Mouse (Mus musculus): ENCODE results near the gene Mrpl51. TPM values are rescaled to one million over a fixed set of nuclear protein-coding genes. Genes with fewer than 3 reads are reported as not detected.

The Mrpl51 gene
- polyA plus RNA-seq, 2 experiments from 2014 or later = 85.7 to 89.0 TPM

GRCm38 (mm10) chr6:125236341-125236740 lies 44.7 kb downstream of the Mrpl51 start:
- ATAC-seq = no peak

- peak; percentile 44 for ATAC-seq
These were observed 45.2 kb downstream of the Mrpl51 start, which contains the start of gene Cd27 for GRCm38 (mm10) chr6:125236782-125237181. TSS of gene Cd27 (minus strand) at chr6:125237010.

- ATAC-seq = peak; percentile 15
These were observed 45.8 kb downstream of the Mrpl51 start for GRCm38 (mm10) chr6:125237421-125237820.

- peak; percentile 22 for ATAC-seq
These were observed 46.8 kb downstream of the Mrpl51 start for GRCm38 (mm10) chr6:125238396-125238795.

GRCm38 (mm10) chr6:125239547-125239946 lies 47.9 kb downstream of the Mrpl51 start:
- ATAC-seq = no peak

GRCm38 (mm10) chr6:125240617-125241016 lies 49.0 kb downstream of the Mrpl51 start:
- ATAC-seq = no peak

- peak; percentile 79 for ATAC-seq
These were observed 50.0 kb downstream of the Mrpl51 start for GRCm38 (mm10) chr6:125241566-125241965.

GRCm38 (mm10) chr6:125244551-125244950 lies 53.0 kb downstream of the Mrpl51 start:
- ATAC-seq = no peak

Other genes starting within 250 kb of the Mrpl51 start
- gene Cops7a, start 226.3 kb upstream of the Mrpl51 start, polyA plus RNA-seq (2017; shearing (Covaris generic)) = 10 to 100 TPM; 45.9 to 51.2 TPM
- not detected for gene Pianp, start 195.1 kb upstream of the Mrpl51 start, polyA plus RNA-seq (2017; shearing (Covaris generic))
- 1 to 10 TPM; 4.3 to 5.2 TPM for gene Zfp384, start 182.7 kb upstream of the Mrpl51 start, polyA plus RNA-seq (2017; shearing (Covaris generic))
- 10 to 100 TPM; 41.5 to 48.1 TPM for gene Ing4, start 152.0 kb upstream of the Mrpl51 start, polyA plus RNA-seq (2017; shearing (Covaris generic))
- 1 to 10 TPM; 8.1 to 9.7 TPM for gene Acrbp, start 142.1 kb upstream of the Mrpl51 start, polyA plus RNA-seq (2017; shearing (Covaris generic))
- 1 to 10 TPM; 8.6 to 9.5 TPM for gene Lpar5, start 123.9 kb upstream of the Mrpl51 start, polyA plus RNA-seq (2017; shearing (Covaris generic))
- 10 to 100 TPM; 49.4 to 66.6 TPM for gene Chd4, start 95.8 kb upstream of the Mrpl51 start, polyA plus RNA-seq (2017; shearing (Covaris generic))
- 10 to 100 TPM; 40.6 to 50.3 TPM for gene Nop2, start 59.9 kb upstream of the Mrpl51 start, polyA plus RNA-seq (2017; shearing (Covaris generic))
- gene Iffo1, start 46.6 kb upstream of the Mrpl51 start, polyA plus RNA-seq (2017; shearing (Covaris generic)) = 10 to 100 TPM in 1 of 2 experiments, 1 to 10 TPM in 1; 6.9 to 13.3 TPM
- gene Gapdh, start 25.3 kb upstream of the Mrpl51 start, polyA plus RNA-seq (2017; shearing (Covaris generic)) = 100 to 1,000 TPM; 300 to 540 TPM
- 10 to 100 TPM; 33.1 to 61.3 TPM for gene Ncapd2, start 100 bp upstream of the Mrpl51 start, polyA plus RNA-seq (2017; shearing (Covaris generic))
- 10 to 100 TPM; 14.0 to 14.4 TPM for gene Vamp1, start 23.8 kb downstream of the Mrpl51 start, polyA plus RNA-seq (2017; shearing (Covaris generic))
- gene Tapbpl, start 40.1 kb downstream of the Mrpl51 start, polyA plus RNA-seq (2017; shearing (Covaris generic)) = 10 to 100 TPM; 65.5 to 84.7 TPM
- 100 to 1,000 TPM; 427 to 432 TPM for gene Cd27, start 45.2 kb downstream of the Mrpl51 start, polyA plus RNA-seq (2017; shearing (Covaris generic))
- 1 to 10 TPM; 1.3 to 1.8 TPM for gene Tuba3a, start 94.2 kb downstream of the Mrpl51 start, polyA plus RNA-seq (2017; shearing (Covaris generic))
- gene Ltbr, start 122.1 kb downstream of the Mrpl51 start, polyA plus RNA-seq (2017; shearing (Covaris generic)) = not detected
- not detected for gene Scnn1a, start 128.9 kb downstream of the Mrpl51 start, polyA plus RNA-seq (2017; shearing (Covaris generic))
- gene Tnfrsf1a, start 157.6 kb downstream of the Mrpl51 start, polyA plus RNA-seq (2017; shearing (Covaris generic)) = 10 to 100 TPM; 20.2 to 25.5 TPM
- not detected for gene Plekhg6, start 189.0 kb downstream of the Mrpl51 start, polyA plus RNA-seq (2017; shearing (Covaris generic))

All from activated CD4-positive, CD25-positive, alpha-beta regulatory T cell, adult 4 months (primary cell).